In genomic region chr6:82915889-82916288, GRCm38 (mm10) we compare ENCODE assay signal across 10 mouse cellular contexts. TPM values are rescaled to one million over a fixed set of nuclear protein-coding genes. Genes with fewer than 3 reads are reported as not detected.
DNase-seq lines count a peak whose midpoint lies in the region; ATAC-seq and TF ChIP-seq lines count a peak whose summit lies in the region.
"Had no signal": no experiment of that assay in that cellular context is flagged by ENCODE, and none has a peak within 500 bp of the region (broad histone marks: within the 10 kb centered on the region; RNA-seq: fewer than 3 reads in every experiment).

No protein-coding gene starts in this region.

- no peak overlapping the region for H3K4me3 ChIP-seq in ES-Bruce4 (ENCODE audit: low read depth, low read length)
- H3K4me3 ChIP-seq: heart, embryonic 13.5 days; midbrain, embryonic 12.5 days had no signal

- no peaks in the 10 kb centered on the region for H3K36me3 ChIP-seq in ES-Bruce4 (ENCODE audit: control insufficient read depth, insufficient read depth, low read length, poor library complexity, severe bottlenecking)
- H3K36me3 ChIP-seq: heart, embryonic 13.5 days; midbrain, embryonic 12.5 days had no signal

- intact Hi-C loops in left cerebral cortex, postnatal 10 days (cut with DNase I): loop anchor here (5.0 kb wide), 1 partner anchor 56 kb away; no protein-coding TSS in a partner anchor

- TF ChIP-seq CTCF in ES-Bruce4 (IDR thresholded peaks at IDR 0.05; ENCODE audit: low read depth, low read length): peak; percentile 94

- H3K9ac ChIP-seq in ES-Bruce4 (ENCODE audit: low read depth, poor library complexity, severe bottlenecking): no peak overlapping the region
- H3K9ac ChIP-seq: heart, embryonic 13.5 days; midbrain, embryonic 12.5 days had no signal

- no peak for TF ChIP-seq POLR2A in ES-Bruce4 (IDR thresholded peaks at IDR 0.05; ENCODE audit: insufficient read depth, low read length)

- H3K9me3 ChIP-seq in ES-Bruce4 (replicated peaks; ENCODE audit: control insufficient read depth, insufficient read depth, low read length, poor library complexity, severe bottlenecking): no peaks in the 10 kb centered on the region
- H3K9me3 ChIP-seq: heart, embryonic 13.5 days; midbrain, embryonic 12.5 days had no signal

- no peaks in the 10 kb centered on the region for H3K27me3 ChIP-seq in ES-Bruce4 (ENCODE audit: control insufficient read depth, insufficient read depth, low read length, poor library complexity, severe bottlenecking)
- H3K27me3 ChIP-seq: midbrain, embryonic 12.5 days had no signal

- peak; percentile 58; the same call in 1 of the 2 replicates for ATAC-seq in neutrophil, adult 5-6 weeks (ENCODE audit: extremely low read depth, insufficient number of reproducible peaks, low FRiP score, poor library complexity, severe bottlenecking)
- no peak for ATAC-seq in activated CD4-positive, CD25-positive, alpha-beta regulatory T cell, adult 4 months

- no peaks in the 10 kb centered on the region for H3K4me1 ChIP-seq in ES-Bruce4 (ENCODE audit: control insufficient read depth, insufficient read depth, low read length)
- H3K4me1 ChIP-seq: heart, embryonic 13.5 days; midbrain, embryonic 12.5 days had no signal

- H3K27ac ChIP-seq in ES-Bruce4 (ENCODE audit: insufficient read depth, low read length): no peak overlapping the region
- H3K27ac ChIP-seq: heart, embryonic 13.5 days; midbrain, embryonic 12.5 days had no signal

- peak; percentile 60 for DNase-seq in kidney, adult 9 months
- no peak for DNase-seq in kidney, adult 11 months
- peak; percentile 43 to 82 for DNase-seq in adrenal gland, adult (ENCODE audit: inconsistent age in 2 of 2, low spot score in 1 of 2)
- DNase-seq in cerebellum, postnatal 4 days (ENCODE audit: low spot score in 2 of 2): peak; percentile 50 to 80
- peak; percentile 36 to 61 for DNase-seq in left cerebral cortex, postnatal 10 days (ENCODE audit: extremely low spot score in 1 of 2, low spot score in 2 of 2)

- TF ChIP-seq EP300 in ES-Bruce4 (IDR thresholded peaks at IDR 0.05; ENCODE audit: insufficient read depth, low read depth, low read length): no peak

RNA-seq across cellular contexts. Expression of gene Sema4f, which starts 23.7 kb away (rescaled TPM):
- polyA plus RNA-seq in ES-Bruce4 (2011; ENCODE audit: insufficient read depth, insufficient read length, low read depth, missing spikeins): 1.2 and 1.9 TPM in 2 replicates
- 10 to 100 TPM; 45.5 to 47.5 TPM for total RNA-seq in left cerebral cortex, postnatal 10 days (2021)
- total RNA-seq in neutrophil, adult 5-6 weeks (2017): 0.58 and 1.5 TPM in 2 replicates
- 1 to 10 TPM; 2.7 to 3.8 TPM for polyA plus RNA-seq in activated CD4-positive, CD25-positive, alpha-beta regulatory T cell, adult 4 months (2017; shearing (Covaris generic))

RNA-seq across cellular contexts. Expression of gene M1ap, which starts 30.8 kb away (rescaled TPM):
- polyA plus RNA-seq in ES-Bruce4 (2011; ENCODE audit: insufficient read depth, insufficient read length, low read depth, missing spikeins): 2.2 and 2.3 TPM in 2 replicates
- not detected for total RNA-seq in left cerebral cortex, postnatal 10 days (2021)
- total RNA-seq in neutrophil, adult 5-6 weeks (2017): 1.1 and 2.1 TPM in 2 replicates
- polyA plus RNA-seq in activated CD4-positive, CD25-positive, alpha-beta regulatory T cell, adult 4 months (2017; shearing (Covaris generic)): 1 to 10 TPM in 1 of 2 experiments, under 1 TPM in 1; 0.74 to 1.4 TPM

Comparison
In these comparisons a context has a peak if more than half of its experiments do, and no peak if none do; other contexts are left out.
1. RNA of gene Sema4f, which starts 23.7 kb away (total RNA-seq): 45.5 to 47.5 TPM in left cerebral cortex, postnatal 10 days; 0.58 to 1.5 TPM in neutrophil, adult 5-6 weeks; every median in the first group is over 10 times any median in the second.